Mouse (Mus musculus): ENCODE results near the gene Gdf9.

DNA sequence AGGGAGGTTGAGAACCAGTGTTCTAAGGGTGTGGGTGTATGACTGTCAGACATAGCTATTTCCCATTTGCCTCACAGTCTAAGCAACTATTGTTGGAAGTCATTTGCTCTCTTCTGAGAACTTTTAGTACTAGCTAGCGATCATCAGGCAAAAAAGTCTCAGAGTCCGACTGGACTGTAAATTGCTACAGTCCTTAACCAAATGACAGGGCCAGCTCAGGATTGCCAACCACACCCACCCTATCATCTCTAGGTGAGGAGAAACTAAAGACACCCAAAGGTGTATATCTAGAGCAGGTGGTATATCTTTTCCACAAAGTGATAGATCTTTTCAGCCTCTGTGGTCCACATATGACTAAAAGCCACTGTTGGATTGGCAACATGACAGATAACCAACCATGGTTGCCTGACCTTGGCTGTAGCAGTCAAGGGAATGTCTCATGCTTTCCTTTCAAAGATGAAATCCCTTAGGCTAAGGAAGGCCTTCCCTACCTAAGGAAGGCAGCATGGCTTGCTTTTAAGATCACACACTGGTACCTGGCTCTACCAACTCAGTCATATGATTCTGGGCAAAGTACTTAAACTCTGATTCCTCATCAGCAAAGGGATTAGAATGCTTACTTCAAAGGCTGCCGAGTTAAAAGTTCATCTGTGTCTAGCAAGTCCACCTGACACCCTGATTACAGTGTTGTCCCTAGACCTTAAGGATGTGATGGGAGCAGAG lies 2.7 kb upstream of the Gdf9 start:
- TF ChIP-seq POLR2A (IDR thresholded peaks at IDR 0.05; ENCODE audit: borderline replicate concordance, extremely low read depth, insufficient read depth, insufficient read length, poor library complexity, severe bottlenecking) (no peak), CTCF (IDR thresholded peaks at IDR 0.05; ENCODE audit: borderline replicate concordance, extremely low read depth, insufficient read depth, insufficient read length) (no peak)

Data from brain, embryonic 14.5 days (tissue).